Mouse (Mus musculus): ENCODE measurements at regions not wholly inside any gene's neighbourhood (a gene's known extent, or its start where the extent isn't known, plus 50 kb on each side); places are given as distances from the start of the nearest gene placed in this dataset.

DNA sequence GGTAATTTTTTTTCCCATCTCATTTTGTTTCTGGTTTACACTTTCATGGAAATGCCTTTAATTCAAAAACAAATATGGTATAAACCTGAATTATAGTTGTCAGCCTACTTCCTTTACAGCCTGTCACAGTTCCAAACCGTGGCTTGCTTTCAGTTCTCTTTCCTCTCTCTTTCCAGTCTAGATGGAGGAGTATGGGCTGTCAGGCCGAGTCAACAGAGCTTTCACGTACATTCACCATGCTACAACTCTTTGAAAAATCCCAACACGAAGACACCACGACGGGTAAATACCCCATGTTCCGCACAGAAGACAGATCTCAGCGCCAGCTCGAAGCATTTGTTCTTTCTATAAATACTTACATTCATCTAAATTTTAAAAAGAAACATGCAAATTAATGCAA lies 125.2 kb upstream of the Ufm1 start:
- no peaks in the 10 kb centered on the region for H3K27me3 ChIP-seq (replicated peaks; ENCODE audit: low read depth, poor library complexity, severe bottlenecking)
- WGBS = 88% methylated on average over 9 of the region's 9 CpGs
- no peak overlapping the region for H3K4me3 ChIP-seq
- no peaks in the 10 kb centered on the region for H3K4me1 ChIP-seq
- no peak for DNase-seq (ENCODE audit: low spot score)
- no peaks in the 10 kb centered on the region for H3K9me3 ChIP-seq
- no peaks in the 10 kb centered on the region for H3K36me3 ChIP-seq (replicated peaks)
- H3K27ac ChIP-seq (replicated peaks) = no peak overlapping the region

DNA sequence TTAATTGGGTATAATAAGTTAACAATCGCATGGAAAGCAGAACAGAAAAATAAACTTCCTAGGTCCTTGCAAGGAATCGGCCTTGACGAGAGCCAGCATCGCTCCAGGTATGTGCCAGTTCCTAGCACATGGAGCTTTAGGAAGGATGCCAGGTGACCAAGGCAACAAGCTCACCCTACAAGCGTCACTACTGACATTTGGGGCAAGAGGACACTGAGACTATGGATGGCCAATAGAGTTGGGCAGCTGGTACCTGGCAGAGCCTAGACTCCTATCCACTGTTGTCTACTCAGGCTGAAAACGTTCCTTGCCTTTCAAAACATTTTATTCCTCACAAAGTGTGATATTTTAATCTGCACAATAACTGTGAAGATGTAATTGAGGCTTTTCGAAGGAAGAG lies 124.6 kb upstream of the Ufm1 start:
- 88% methylated on average over 7 of the region's 7 CpGs for WGBS
- no peaks in the 10 kb centered on the region for H3K4me1 ChIP-seq
- H3K9me3 ChIP-seq = no peaks in the 10 kb centered on the region
- H3K27me3 ChIP-seq (replicated peaks; ENCODE audit: low read depth, poor library complexity, severe bottlenecking) = no peaks in the 10 kb centered on the region
- DNase-seq (ENCODE audit: low spot score) = no peak
- no peak overlapping the region for H3K4me3 ChIP-seq
- H3K36me3 ChIP-seq (replicated peaks) = no peaks in the 10 kb centered on the region
- H3K27ac ChIP-seq (replicated peaks) = no peak overlapping the region

DNA sequence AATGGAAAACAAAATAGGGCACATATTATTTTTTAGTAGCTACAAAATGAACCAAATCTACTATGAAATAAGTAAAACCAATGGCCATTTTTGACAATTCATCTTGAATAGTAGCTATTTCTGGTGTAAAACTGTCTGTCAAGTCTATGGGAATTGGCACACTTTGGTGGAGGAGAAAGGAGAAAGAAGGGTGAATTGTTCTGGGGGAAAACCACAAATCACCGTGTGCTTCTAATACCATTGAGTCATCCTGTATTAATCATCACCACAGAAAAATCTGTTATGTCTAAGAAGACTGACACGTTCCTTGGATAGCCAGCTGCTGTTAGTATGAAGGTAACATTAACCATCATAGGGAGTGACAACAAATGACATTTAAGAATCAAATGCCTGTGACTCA lies 123.7 kb upstream of the Ufm1 start:
- no peak overlapping the region for H3K4me3 ChIP-seq
- no peaks in the 10 kb centered on the region for H3K36me3 ChIP-seq (replicated peaks)
- no peak for DNase-seq (ENCODE audit: low spot score)
- no peaks in the 10 kb centered on the region for H3K9me3 ChIP-seq
- no peaks in the 10 kb centered on the region for H3K4me1 ChIP-seq
- WGBS = 89% methylated on average over 2 of the region's 2 CpGs
- no peak overlapping the region for H3K27ac ChIP-seq (replicated peaks)
- no peaks in the 10 kb centered on the region for H3K27me3 ChIP-seq (replicated peaks; ENCODE audit: low read depth, poor library complexity, severe bottlenecking)

DNA sequence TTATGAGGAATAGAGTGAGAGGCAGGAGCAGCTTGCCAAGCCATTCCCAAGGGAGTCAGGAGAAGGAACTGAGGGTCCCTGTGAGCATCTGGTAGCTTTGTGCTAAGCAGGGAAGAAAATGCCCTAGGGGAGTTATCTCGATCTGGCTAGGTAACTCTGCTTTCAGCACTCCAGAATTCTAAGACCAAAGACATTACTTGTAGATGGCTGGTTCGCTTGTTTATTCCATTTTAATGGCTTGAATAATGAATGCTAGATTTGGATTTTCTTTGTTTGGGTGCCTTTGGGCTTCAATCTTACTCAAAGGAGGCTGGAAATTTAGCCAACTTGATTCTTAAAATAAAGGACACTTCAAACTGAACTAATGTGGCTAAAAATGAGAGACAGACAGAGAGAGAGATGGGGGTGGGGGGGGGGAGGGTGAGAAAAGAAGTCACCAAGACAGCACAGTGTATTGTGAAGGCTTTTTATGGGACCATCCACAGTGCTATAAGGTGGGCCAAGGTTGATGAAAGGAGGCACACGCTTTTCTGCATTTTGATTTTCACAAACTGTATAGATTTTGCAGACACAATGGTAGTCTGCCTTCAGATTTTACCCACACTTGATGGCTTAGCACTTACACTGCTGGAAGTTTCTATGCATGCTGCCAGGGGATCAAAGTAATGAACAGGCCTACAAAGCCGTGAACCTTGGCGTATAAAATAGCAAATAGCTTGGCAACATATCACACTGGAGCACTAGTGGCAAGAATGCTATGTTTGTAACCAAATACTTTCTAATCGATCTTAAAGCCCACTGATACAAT lies 121.3 kb upstream of the Ufm1 start:
- Histone ChIP-seq H3K4me1 (no peaks in the 10 kb centered on the region), H3K4me3 (no peak overlapping the region), H3K9me3 (no peaks in the 10 kb centered on the region), H3K36me3 (replicated peaks) (no peaks in the 10 kb centered on the region), H3K27me3 (replicated peaks; ENCODE audit: low read depth, poor library complexity, severe bottlenecking) (no peaks in the 10 kb centered on the region), H3K27ac (replicated peaks) (no peak overlapping the region)
- 79% methylated on average over 6 of the region's 6 CpGs for WGBS
- DNase-seq (ENCODE audit: low spot score) = no peak

DNA sequence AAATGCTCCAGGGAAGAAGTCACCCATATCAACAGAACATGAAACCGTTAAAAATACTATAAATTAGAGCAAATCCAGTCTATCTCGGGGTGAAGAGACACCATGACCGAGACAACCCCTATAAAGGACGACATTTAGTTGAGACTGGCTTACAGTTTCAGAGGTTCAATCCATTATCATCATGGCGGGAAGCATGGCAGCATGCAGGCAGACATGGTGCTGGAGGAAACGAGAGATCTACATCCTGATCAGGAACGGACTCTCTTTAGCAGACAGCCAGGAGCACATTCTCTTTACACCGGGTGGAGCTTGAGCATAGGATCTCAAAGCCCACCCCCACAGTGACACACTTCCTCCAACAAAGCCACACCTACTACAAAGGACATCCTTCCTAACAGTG lies 118.7 kb upstream of the Ufm1 start:
- H3K9me3 ChIP-seq = no peaks in the 10 kb centered on the region
- no peaks in the 10 kb centered on the region for H3K4me1 ChIP-seq
- H3K27me3 ChIP-seq (replicated peaks; ENCODE audit: low read depth, poor library complexity, severe bottlenecking) = no peaks in the 10 kb centered on the region
- no peaks in the 10 kb centered on the region for H3K36me3 ChIP-seq (replicated peaks)
- 95% methylated on average over 8 of the region's 8 CpGs for WGBS
- no peak for DNase-seq (ENCODE audit: low spot score)
- no peak overlapping the region for H3K4me3 ChIP-seq
- no peak overlapping the region for H3K27ac ChIP-seq (replicated peaks)

DNA sequence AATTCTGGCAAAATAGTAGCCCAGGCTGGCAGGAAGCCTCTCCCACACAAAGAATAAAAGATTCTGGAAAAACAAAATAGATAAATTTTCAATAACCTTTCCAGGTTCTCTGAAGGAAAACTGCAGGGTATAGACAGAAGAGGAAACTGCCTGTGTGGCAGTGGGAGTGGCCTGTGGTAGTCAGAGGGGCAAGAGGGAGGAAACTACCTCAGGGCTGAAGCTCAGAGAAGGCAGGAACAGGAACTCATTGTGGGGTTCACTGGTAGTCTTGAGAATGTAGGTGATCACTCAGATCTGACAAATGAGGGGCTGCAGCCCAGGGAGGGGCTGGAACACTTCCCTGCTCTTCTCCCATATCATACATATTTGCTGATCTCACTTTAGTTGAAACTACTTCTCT lies 118.0 kb upstream of the Ufm1 start:
- Histone ChIP-seq H3K27ac (replicated peaks) (no peak overlapping the region), H3K4me3 (no peak overlapping the region), H3K36me3 (replicated peaks) (no peaks in the 10 kb centered on the region), H3K27me3 (replicated peaks; ENCODE audit: low read depth, poor library complexity, severe bottlenecking) (no peaks in the 10 kb centered on the region), H3K9me3 (no peaks in the 10 kb centered on the region), H3K4me1 (no peaks in the 10 kb centered on the region)
- DNase-seq (ENCODE audit: low spot score) = no peak

DNA sequence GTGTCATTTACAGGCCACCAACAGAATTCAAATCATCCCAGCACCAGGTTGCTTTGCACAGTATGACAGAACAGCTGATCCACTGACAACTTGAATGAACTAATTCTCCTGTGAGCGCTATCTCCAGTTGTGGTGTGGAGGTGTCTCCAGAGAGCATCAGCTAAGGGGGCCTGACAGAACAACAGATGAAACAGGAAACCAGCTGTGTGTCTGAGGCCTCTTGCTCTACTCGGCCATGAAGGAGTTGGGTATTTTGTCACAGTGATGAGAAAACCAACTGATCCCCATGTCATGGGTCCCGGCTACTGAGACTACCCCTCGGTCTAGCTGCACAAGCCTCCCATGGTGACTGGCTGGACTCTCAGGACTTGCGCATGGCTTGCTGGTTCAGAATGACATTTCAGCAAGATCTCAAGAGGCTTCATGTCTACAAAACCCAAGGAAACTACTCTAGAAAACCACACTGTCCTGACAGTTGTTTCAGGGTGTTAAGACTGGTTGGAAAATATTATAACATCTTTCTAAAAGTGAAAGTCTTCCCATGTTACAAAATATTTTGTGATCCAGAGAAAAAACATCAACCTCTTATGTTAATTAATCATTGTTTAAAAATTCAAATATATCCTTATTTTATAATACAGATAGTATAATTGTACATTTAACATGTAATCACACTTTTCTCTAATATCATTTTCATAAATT lies 113.9 kb upstream of the Ufm1 start:
- H3K27ac ChIP-seq (replicated peaks) = no peak overlapping the region
- H3K4me1 ChIP-seq = peaks cover 8% of the 10 kb centered on the region
- 84% methylated on average over 5 of the region's 5 CpGs for WGBS
- DNase-seq (ENCODE audit: low spot score) = no peak
- H3K36me3 ChIP-seq (replicated peaks) = no peaks in the 10 kb centered on the region
- H3K9me3 ChIP-seq = no peaks in the 10 kb centered on the region
- H3K27me3 ChIP-seq (replicated peaks; ENCODE audit: low read depth, poor library complexity, severe bottlenecking) = no peaks in the 10 kb centered on the region
- H3K4me3 ChIP-seq = no peak overlapping the region

DNA sequence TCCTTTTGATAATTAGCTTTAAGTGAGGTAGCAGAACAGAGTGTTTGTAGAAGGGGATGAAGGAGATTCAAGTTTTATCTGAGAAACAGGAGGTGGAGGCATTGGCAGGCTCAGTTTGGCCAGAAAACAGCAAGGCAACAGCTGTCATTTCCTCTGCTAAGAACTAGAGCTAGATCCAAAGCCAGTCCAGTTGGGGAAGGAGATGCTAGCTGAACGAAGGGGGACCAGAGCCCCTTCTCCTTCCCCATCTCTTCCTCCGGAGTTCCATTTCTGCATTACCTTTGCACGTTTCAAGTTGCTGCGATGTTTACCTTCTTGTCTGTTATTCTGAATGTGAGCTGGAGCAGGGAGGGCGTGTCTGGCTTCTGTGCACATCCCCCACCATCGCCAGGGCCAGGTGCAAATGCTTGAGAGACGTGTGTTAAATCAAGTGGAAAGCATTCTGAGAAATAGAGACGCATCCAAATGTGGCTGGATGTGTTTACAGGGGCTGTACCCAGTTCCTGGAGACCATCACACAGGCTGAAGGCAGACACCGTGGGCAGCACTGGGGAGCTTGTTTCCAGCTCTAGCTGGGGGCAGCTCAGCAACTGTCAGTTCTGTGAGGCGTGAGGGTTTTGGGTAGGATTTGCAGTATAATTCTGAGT lies 111.4 kb upstream of the Ufm1 start:
- peak; percentile 37 for DNase-seq (ENCODE audit: low spot score)
- Histone ChIP-seq H3K36me3 (replicated peaks) (no peaks in the 10 kb centered on the region), H3K27me3 (replicated peaks; ENCODE audit: low read depth, poor library complexity, severe bottlenecking) (no peaks in the 10 kb centered on the region), H3K4me3 (no peak overlapping the region), H3K27ac (replicated peaks) (peak overlapping the region; percentile 14; the same call in 1 of the 2 replicates), H3K4me1 (peaks cover 8% of the 10 kb centered on the region), H3K9me3 (no peaks in the 10 kb centered on the region)
- WGBS = 46% methylated on average over 10 of the region's 10 CpGs

DNA sequence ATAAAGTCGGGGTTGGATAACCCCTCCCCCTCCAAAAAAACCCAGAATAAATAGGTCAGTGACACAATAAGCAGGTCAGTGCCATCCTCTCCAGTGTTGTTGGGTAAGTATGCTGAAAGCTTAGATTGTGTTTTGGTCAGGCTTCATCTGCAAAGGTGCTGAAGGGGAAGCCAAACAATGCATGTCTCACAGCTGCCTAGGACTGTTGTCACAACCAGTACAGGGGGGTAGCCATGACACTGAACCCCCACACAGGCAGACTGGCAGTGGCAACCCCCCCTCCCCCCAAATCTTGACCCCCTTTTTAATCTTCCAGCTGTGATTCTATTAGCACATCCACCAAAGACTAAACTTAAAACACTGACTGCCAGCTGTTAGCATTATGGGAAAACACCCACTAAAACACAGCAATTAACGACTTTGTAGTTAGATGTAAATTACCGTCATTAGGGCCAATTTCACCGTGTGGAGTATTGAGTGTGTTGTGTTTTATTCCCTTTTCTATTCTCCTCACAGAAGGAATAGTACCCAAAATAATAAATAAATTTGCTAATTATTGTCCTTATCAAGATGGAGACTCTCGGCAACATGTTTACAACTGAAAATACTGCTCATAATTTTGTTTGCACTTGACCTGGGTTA lies 105.5 kb upstream of the Ufm1 start:
- DNase-seq (ENCODE audit: low spot score) = no peak
- H3K36me3 ChIP-seq (replicated peaks) = no peaks in the 10 kb centered on the region
- H3K9me3 ChIP-seq = no peaks in the 10 kb centered on the region
- no peaks in the 10 kb centered on the region for H3K27me3 ChIP-seq (replicated peaks; ENCODE audit: low read depth, poor library complexity, severe bottlenecking)
- no peak overlapping the region for H3K27ac ChIP-seq (replicated peaks)
- H3K4me3 ChIP-seq = no peak overlapping the region
- H3K4me1 ChIP-seq = no peaks in the 10 kb centered on the region
- 61% methylated on average over 5 of the region's 5 CpGs for WGBS

DNA sequence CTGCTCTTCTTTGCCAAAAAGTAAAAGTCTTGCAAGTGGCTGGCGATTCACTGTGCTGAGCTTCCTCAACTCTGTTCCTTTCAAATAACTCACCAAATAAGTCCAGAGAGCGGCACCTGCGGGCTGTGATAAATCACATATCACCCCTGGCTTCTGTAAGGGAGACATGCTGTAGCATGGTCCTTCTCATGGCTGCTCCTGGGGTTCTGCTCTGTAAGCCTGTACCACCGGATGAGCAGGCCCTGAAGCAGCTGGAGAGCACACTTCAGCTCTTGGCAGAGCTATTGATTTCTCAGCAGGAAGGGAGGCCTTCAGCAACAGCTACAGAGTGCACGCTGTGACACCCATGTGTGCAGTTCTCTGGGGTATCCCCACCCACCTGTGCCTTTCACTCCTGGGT lies 101.5 kb upstream of the Ufm1 start:
- H3K9me3 ChIP-seq = no peaks in the 10 kb centered on the region
- H3K4me1 ChIP-seq = no peaks in the 10 kb centered on the region
- 72% methylated on average over 5 of the region's 5 CpGs for WGBS
- no peak overlapping the region for H3K4me3 ChIP-seq
- H3K36me3 ChIP-seq (replicated peaks) = no peaks in the 10 kb centered on the region
- H3K27me3 ChIP-seq (replicated peaks; ENCODE audit: low read depth, poor library complexity, severe bottlenecking) = no peaks in the 10 kb centered on the region
- DNase-seq (ENCODE audit: low spot score) = no peak
- H3K27ac ChIP-seq (replicated peaks) = no peak overlapping the region

DNA sequence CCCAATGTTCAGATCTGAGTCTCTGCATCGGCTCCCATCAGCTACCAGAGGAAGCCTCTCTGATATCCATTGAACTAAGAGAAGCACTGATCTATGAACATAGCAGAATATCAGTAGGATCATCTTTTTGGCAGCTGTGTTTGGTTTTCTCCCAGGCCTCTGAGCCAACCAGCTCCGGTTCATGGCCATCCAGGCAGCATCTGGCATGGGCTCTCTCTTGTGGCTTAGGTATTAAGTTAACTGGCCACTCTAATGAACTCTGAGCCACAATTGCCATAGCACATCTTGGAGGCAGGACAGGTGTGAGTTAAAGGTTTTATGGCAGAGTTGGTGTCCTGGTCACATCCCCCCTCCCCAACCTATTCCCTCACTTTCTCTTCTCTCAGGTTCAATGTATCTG lies 90.2 kb upstream of the Ufm1 start:
- Histone ChIP-seq H3K27ac (replicated peaks) (no peak overlapping the region), H3K36me3 (replicated peaks) (no peaks in the 10 kb centered on the region), H3K4me3 (no peak overlapping the region), H3K27me3 (replicated peaks; ENCODE audit: low read depth, poor library complexity, severe bottlenecking) (no peaks in the 10 kb centered on the region), H3K9me3 (no peaks in the 10 kb centered on the region), H3K4me1 (no peaks in the 10 kb centered on the region)
- DNase-seq (ENCODE audit: low spot score) = no peak
- 88% methylated on average over 2 of the region's 2 CpGs for whole genome bisulfite sequencing

DNA sequence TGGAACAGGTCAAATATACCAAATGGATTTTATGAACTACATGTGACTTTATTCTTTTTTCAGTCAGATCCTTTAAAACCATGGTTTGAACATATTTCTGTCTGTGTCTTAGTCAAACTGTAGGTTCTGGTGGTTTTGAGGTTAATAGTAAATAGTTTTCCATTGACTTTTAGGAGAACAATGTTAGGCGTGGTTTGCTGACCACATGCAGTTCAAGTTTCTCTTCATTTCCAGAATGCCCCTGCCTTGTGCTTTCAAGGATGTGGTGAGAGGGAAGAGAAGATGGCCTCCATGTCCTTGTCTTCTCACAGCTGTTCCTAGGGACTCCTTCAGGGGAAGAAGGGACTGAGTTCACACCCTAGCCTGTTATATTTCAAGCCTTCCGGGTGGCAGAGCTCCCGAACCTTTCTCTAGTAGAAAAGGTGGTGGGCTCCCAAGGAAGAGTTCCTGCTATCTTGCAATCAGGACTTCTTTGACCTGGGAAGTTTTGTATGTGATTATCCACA lies 76.1 kb upstream of the Ufm1 start:
- Histone ChIP-seq H3K27me3 (replicated peaks; ENCODE audit: low read depth, poor library complexity, severe bottlenecking) (no peaks in the 10 kb centered on the region), H3K9me3 (no peaks in the 10 kb centered on the region), H3K27ac (replicated peaks) (no peak overlapping the region), H3K4me3 (no peak overlapping the region), H3K36me3 (replicated peaks) (no peaks in the 10 kb centered on the region), H3K4me1 (no peaks in the 10 kb centered on the region)
- 90% methylated on average over 3 of the region's 3 CpGs for WGBS
- DNase-seq (ENCODE audit: low spot score) = no peak
